In genomic region chr8:46196877-46197276, GRCm38 (mm10) we compare ENCODE assay signal across 16 mouse cellular contexts.
"Had no signal": no experiment of that assay in that cellular context is flagged by ENCODE, and none has a peak within 500 bp of the region (broad histone marks: within the 10 kb centered on the region; RNA-seq: fewer than 3 reads in every experiment).

No protein-coding gene starts in this region.

- H3K4me1 ChIP-seq: liver, embryonic 13.5 days; midbrain, embryonic 10.5 days; midbrain, embryonic 13.5 days; neural tube, embryonic 13.5 days had no signal

- H3K4me2 ChIP-seq: liver, embryonic 13.5 days; midbrain, embryonic 13.5 days; neural tube, embryonic 13.5 days had no signal

- H3K27ac ChIP-seq: kidney, postnatal 0 days; left cerebral cortex, adult 2 months; liver, embryonic 13.5 days; midbrain, embryonic 10.5 days; midbrain, embryonic 13.5 days; neural tube, embryonic 13.5 days had no signal

- H3K9me3 ChIP-seq: liver, embryonic 13.5 days; midbrain, embryonic 10.5 days; midbrain, embryonic 13.5 days; neural tube, embryonic 13.5 days had no signal

- H3K9ac ChIP-seq: liver, embryonic 13.5 days; midbrain, embryonic 13.5 days; neural tube, embryonic 13.5 days had no signal

- H3K4me3 ChIP-seq: left cerebral cortex, adult 2 months; liver, embryonic 13.5 days; midbrain, embryonic 10.5 days; midbrain, embryonic 13.5 days; myocyte; neural tube, embryonic 13.5 days had no signal

- DNase-seq: kidney, adult 9 months; kidney, postnatal 36 days; layer of hippocampus, postnatal 36 days; liver, embryonic 13.5 days; lung, adult 2 months; lung, postnatal 14 days; lung, postnatal 4 days; thymus, adult 18-20 months; thymus, postnatal 36 days had no signal

- ATAC-seq: midbrain, embryonic 13.5 days; midbrain, embryonic 16.5 days had no signal

- H3K27me3 ChIP-seq: liver, embryonic 13.5 days; midbrain, embryonic 13.5 days; neural tube, embryonic 13.5 days had no signal
